Mouse (Mus musculus): ENCODE results near the gene Ms4a10.
A peak's percentile ranks its signal among the peaks of the same experiment; 100 is the strongest.

The Ms4a10 gene

GRCm38 (mm10) chr19:10976318-10976717 lies 1.8 kb upstream of the Ms4a10 start:
- no peaks in the 10 kb centered on the region for H3K27me3 ChIP-seq (ENCODE audit: control insufficient read depth, insufficient read depth, low read length, poor library complexity, severe bottlenecking)
- no peaks in the 10 kb centered on the region for H3K36me3 ChIP-seq (ENCODE audit: control insufficient read depth, insufficient read depth, low read length, poor library complexity, severe bottlenecking)
- peak; percentile 42 for DNase-seq (ENCODE audit: low read depth, low spot score)

DNA sequence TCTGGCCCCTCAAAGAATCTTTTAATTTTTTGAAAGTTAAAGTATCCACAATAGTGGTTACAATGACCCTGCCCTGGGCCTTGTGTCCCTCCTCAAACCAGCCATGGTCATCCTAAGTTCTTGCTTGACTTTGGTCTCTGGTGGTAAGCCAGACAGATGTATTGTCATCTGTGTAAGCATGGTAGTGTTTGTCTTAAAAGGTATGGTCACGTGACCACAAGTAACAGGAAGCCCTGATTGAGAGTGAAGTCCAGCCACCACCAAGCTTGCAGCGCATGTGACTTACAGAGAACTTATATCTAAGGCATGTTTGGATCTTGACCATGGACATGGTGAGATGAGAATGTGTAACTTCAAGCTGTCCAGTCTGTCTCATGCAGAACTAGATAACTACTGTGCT lies 717 bp upstream of the Ms4a10 start:
- DNase-seq (ENCODE audit: low read depth, low spot score), result no peak
- no peaks in the 10 kb centered on the region for H3K27me3 ChIP-seq (ENCODE audit: control insufficient read depth, insufficient read depth, low read length, poor library complexity, severe bottlenecking)
- no peaks in the 10 kb centered on the region for H3K36me3 ChIP-seq (ENCODE audit: control insufficient read depth, insufficient read depth, low read length, poor library complexity, severe bottlenecking)

GRCm38 (mm10) chr19:10973187-10973586 lies 1.3 kb downstream of the Ms4a10 start:
- no peak for DNase-seq (ENCODE audit: low read depth, low spot score)
- H3K27me3 ChIP-seq (ENCODE audit: control insufficient read depth, insufficient read depth, low read length, poor library complexity, severe bottlenecking), result no peaks in the 10 kb centered on the region
- no peaks in the 10 kb centered on the region for H3K36me3 ChIP-seq (ENCODE audit: control insufficient read depth, insufficient read depth, low read length, poor library complexity, severe bottlenecking)

GRCm38 (mm10) chr19:10972660-10973059 lies 1.8 kb downstream of the Ms4a10 start:
- Histone ChIP-seq H3K36me3 (ENCODE audit: control insufficient read depth, insufficient read depth, low read length, poor library complexity, severe bottlenecking) (no peaks in the 10 kb centered on the region), H3K27me3 (ENCODE audit: control insufficient read depth, insufficient read depth, low read length, poor library complexity, severe bottlenecking) (no peaks in the 10 kb centered on the region)
- DNase-seq (ENCODE audit: low read depth, low spot score), result no peak

DNA sequence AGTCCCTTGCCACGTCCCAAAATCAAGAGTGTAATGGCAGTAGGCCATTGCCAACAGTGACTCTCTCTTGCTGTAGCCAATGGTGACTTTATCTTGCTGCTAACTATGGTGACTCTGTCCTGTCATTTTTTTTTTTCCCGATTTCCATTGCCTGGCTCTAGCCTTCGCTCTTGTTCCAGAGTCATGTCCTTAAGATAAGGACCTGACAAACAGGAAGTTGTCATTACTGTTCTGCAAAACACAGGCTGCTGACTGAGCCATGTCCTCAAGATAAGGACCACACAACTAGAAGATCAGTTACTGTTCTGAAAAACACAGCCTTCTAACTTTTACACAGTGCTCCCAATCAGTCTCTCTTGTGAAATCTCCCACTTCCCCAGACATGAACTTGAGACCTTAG lies 4.0 kb downstream of the Ms4a10 start:
- no peaks in the 10 kb centered on the region for H3K27me3 ChIP-seq (ENCODE audit: control insufficient read depth, insufficient read depth, low read length, poor library complexity, severe bottlenecking)
- H3K36me3 ChIP-seq (ENCODE audit: control insufficient read depth, insufficient read depth, low read length, poor library complexity, severe bottlenecking), result no peaks in the 10 kb centered on the region
- DNase-seq (ENCODE audit: low read depth, low spot score), result no peak

GRCm38 (mm10) chr19:10968578-10968977 lies 5.9 kb downstream of the Ms4a10 start:
- Histone ChIP-seq H3K27me3 (ENCODE audit: control insufficient read depth, insufficient read depth, low read length, poor library complexity, severe bottlenecking) (no peaks in the 10 kb centered on the region), H3K36me3 (ENCODE audit: control insufficient read depth, insufficient read depth, low read length, poor library complexity, severe bottlenecking) (no peaks in the 10 kb centered on the region)
- DNase-seq (ENCODE audit: low read depth, low spot score), result no peak

DNA sequence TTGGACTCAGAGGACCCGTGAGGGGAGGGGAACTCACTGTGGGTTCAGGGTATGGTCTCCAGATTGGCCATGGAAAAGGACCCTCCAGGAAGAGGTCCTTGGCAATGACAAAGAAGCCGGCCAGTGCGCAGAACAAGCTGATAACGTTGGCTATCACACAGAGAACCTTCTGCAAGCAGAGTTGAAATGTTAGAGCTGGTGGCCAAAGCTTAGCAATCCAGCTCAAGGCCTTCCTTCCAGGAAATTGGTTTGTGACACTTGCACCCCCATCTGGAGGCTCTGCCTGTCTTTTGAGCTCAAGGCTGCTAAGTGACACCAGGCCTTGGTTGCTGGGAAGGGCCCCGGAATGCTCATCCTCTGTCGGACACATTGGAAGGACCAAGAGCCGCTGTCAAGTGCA lies 8.7 kb downstream of the Ms4a10 start:
- DNase-seq (ENCODE audit: low read depth, low spot score), result no peak
- Histone ChIP-seq H3K27me3 (ENCODE audit: control insufficient read depth, insufficient read depth, low read length, poor library complexity, severe bottlenecking) (no peaks in the 10 kb centered on the region), H3K36me3 (ENCODE audit: control insufficient read depth, insufficient read depth, low read length, poor library complexity, severe bottlenecking) (no peaks in the 10 kb centered on the region)

GRCm38 (mm10) chr19:10959978-10960346 lies 14.5 kb downstream of the Ms4a10 start:
- Histone ChIP-seq H3K27me3 (ENCODE audit: control insufficient read depth, insufficient read depth, low read length, poor library complexity, severe bottlenecking) (no peaks in the 10 kb centered on the region), H3K36me3 (ENCODE audit: control insufficient read depth, insufficient read depth, low read length, poor library complexity, severe bottlenecking) (no peaks in the 10 kb centered on the region)
- DNase-seq (ENCODE audit: low read depth, low spot score), result no peak

DNA sequence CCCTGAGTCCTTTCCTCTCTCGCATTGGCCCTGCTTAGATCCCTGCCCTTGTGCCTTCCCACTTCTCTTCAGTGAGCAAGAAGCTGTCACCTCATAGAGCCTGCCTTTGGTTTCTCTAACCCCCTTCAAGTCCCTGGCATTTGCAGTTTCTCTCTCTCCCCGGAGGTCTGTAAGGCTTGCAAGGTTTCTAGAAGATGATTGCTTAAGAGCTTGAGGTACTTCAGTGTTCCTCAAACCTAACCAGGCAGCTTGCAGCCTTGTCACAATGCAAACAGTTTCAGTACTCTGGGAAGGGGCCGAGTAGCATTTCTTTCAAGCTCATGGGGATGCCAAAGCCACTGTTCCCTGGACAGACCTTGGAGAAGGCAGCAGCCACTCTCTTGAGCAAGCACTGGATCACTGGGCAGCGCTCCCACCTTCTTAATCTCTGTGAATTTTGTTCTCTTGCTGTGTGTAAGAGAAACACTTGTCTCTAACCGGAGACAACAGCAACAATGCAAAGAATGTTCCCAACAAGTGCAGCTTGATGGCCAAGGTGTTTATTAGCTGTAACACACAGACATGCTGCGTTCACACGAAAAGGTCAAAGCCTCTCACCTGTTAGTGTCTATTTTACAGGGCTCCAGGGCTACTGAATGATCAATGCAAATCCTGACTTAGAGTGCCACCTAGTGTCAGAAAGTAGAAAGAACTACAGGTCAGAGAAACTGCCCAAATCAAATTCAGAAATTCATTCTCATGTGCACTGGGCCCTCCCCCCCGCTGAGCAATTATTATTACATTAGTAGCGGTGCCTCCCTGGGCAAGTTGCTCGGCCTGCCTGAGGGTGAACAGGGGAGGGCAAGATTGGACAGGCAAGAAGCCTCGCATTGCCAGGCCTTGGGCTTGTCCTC lies 15.1 kb downstream of the Ms4a10 start:
- DNase-seq (ENCODE audit: low read depth, low spot score), result peak; percentile 88
- Histone ChIP-seq H3K36me3 (ENCODE audit: control insufficient read depth, insufficient read depth, low read length, poor library complexity, severe bottlenecking) (no peaks in the 10 kb centered on the region), H3K27me3 (ENCODE audit: control insufficient read depth, insufficient read depth, low read length, poor library complexity, severe bottlenecking) (no peaks in the 10 kb centered on the region)

GRCm38 (mm10) chr19:10952021-10952939 lies 22.2 kb downstream of the Ms4a10 start:
- no peak for DNase-seq (ENCODE audit: low read depth, low spot score)
- Histone ChIP-seq H3K36me3 (ENCODE audit: control insufficient read depth, insufficient read depth, low read length, poor library complexity, severe bottlenecking) (no peaks in the 10 kb centered on the region), H3K27me3 (ENCODE audit: control insufficient read depth, insufficient read depth, low read length, poor library complexity, severe bottlenecking) (no peaks in the 10 kb centered on the region)

DNA sequence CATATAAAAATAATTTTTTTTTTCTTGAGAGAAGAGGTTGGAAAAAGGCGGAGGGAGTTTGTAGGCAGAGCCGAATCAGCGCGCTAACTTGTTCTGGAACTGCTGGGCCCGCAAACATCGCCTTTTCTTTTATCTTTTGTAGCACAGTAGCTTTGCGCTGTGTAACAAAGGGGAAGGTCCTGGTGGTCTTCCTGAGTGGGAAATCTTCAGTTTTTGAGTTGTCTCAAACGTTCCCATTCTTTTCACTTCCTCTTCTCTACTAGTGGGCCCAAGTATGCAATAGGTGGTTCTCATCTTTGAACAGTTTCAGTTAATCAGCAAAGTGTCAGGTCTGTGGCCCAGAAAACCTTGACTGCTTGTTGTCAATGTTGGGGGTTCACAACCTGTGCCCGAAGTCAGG lies 24.9 kb downstream of the Ms4a10 start:
- no peaks in the 10 kb centered on the region; the same call in 1 of the 2 replicates for H3K36me3 ChIP-seq (ENCODE audit: control insufficient read depth, insufficient read depth, low read length, poor library complexity, severe bottlenecking)
- DNase-seq (ENCODE audit: low read depth, low spot score), result peak; percentile 34
- H3K27me3 ChIP-seq (ENCODE audit: control insufficient read depth, insufficient read depth, low read length, poor library complexity, severe bottlenecking), result no peaks in the 10 kb centered on the region

DNA sequence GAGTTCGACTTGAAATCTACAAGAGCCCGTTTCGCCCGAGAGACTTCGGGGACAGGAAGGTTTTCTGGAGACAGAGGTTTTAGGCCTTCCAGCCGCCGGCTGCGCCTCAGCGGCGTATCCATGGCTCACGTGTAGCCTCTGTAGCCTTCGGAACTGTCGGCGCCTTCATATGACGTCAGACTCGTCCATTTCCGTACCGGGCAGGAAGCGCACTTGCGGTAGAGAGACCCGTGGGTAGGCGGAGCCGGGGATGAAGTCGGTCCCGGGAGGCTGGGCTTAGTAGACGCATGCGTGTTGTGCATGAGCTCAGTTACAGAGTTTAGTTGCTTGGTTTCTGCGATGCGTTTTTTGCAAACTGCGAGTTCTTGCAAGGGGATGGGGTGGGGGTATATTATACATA lies 25.4 kb downstream of the Ms4a10 start, which contains the start of gene Ccdc86:
Ccdc86 (minus strand) TSS at position 155 of the 400 bp plus-strand sequence.
- no peaks in the 10 kb centered on the region; the same call in 1 of the 2 replicates for H3K36me3 ChIP-seq (ENCODE audit: control insufficient read depth, insufficient read depth, low read length, poor library complexity, severe bottlenecking)

GRCm38 (mm10) chr19:10948416-10948815 lies 26.1 kb downstream of the Ms4a10 start:
- Histone ChIP-seq H3K27me3 (ENCODE audit: control insufficient read depth, insufficient read depth, low read length, poor library complexity, severe bottlenecking) (no peaks in the 10 kb centered on the region), H3K36me3 (ENCODE audit: control insufficient read depth, insufficient read depth, low read length, poor library complexity, severe bottlenecking) (no peaks in the 10 kb centered on the region; the same call in none of the 2 replicates)
- DNase-seq (ENCODE audit: low read depth, low spot score), result peak; percentile 20

More for the DNA sequence above, 25.4 kb downstream of the Ms4a10 start, which contains the start of gene Ccdc86:
- H3K27me3 ChIP-seq (ENCODE audit: control insufficient read depth, insufficient read depth, low read length, poor library complexity, severe bottlenecking), result no peaks in the 10 kb centered on the region
- DNase-seq (ENCODE audit: low read depth, low spot score), result peak; percentile 99

- Histone ChIP-seq H3K27me3 (ENCODE audit: control insufficient read depth, insufficient read depth, low read length, poor library complexity, severe bottlenecking) (no peaks in the 10 kb centered on the region), H3K36me3 (ENCODE audit: control insufficient read depth, insufficient read depth, low read length, poor library complexity, severe bottlenecking) (peaks cover 3% of the 10 kb centered on the region)
- DNase-seq (ENCODE audit: low read depth, low spot score), result no peak
Observed at GRCm38 (mm10) chr19:10947219-10947618, 27.3 kb downstream of the Ms4a10 start.

- no peak for DNase-seq (ENCODE audit: low read depth, low spot score)
- Histone ChIP-seq H3K27me3 (ENCODE audit: control insufficient read depth, insufficient read depth, low read length, poor library complexity, severe bottlenecking) (no peaks in the 10 kb centered on the region), H3K36me3 (ENCODE audit: control insufficient read depth, insufficient read depth, low read length, poor library complexity, severe bottlenecking) (peaks cover 3% of the 10 kb centered on the region)
Observed at GRCm38 (mm10) chr19:10946506-10946905, 28.0 kb downstream of the Ms4a10 start.
